Mouse (Mus musculus) layer of hippocampus, postnatal 25 days (tissue): Measurements from ENCODE around the gene Eif2ak1. TPM values are rescaled to one million over a fixed set of nuclear protein-coding genes. Genes with fewer than 3 reads are reported as not detected.
A peak's percentile ranks its signal among the peaks of the same experiment; 100 is the strongest.
"Not testable (repeated sequence)": the region's sequence is repeated elsewhere in the genome, so short reads cannot be mapped to it uniquely, and the experiment has no call there.

Experiments used
- DNase-seq, 2 experiments: peaks; one replicate each; pipeline ENCODE4 v3.0.0; 2022; ENCODE audit warnings: mixed read lengths in 2 of 2, low spot score in 1 of 2; ENCODE audit errors: extremely low spot score in 1 of 2
- total RNA-seq, 2 experiments: library from RNA; stranded (reverse); gene quantifications; 2 replicates each; pipeline ENCODE4 v1.2.3; 2021

Gene Eif2ak1
- total RNA-seq = 10 to 100 TPM; 41.3 to 41.7 TPM

- DNase-seq = peak; percentile 80 to 84
Measured at GRCm38 (mm10) chr5:143817116-143817930, at the start of gene Eif2ak1. Gene Eif2ak1, plus strand, starts transcription at chr5:143817788.

- DNase-seq = no peak
Measured at GRCm38 (mm10) chr5:143781951-143782350, 35.6 kb upstream of the Eif2ak1 start.

GRCm38 (mm10) chr5:143785391-143785790, 32.2 kb upstream of the Eif2ak1 start:
- no peak for DNase-seq

DNA sequence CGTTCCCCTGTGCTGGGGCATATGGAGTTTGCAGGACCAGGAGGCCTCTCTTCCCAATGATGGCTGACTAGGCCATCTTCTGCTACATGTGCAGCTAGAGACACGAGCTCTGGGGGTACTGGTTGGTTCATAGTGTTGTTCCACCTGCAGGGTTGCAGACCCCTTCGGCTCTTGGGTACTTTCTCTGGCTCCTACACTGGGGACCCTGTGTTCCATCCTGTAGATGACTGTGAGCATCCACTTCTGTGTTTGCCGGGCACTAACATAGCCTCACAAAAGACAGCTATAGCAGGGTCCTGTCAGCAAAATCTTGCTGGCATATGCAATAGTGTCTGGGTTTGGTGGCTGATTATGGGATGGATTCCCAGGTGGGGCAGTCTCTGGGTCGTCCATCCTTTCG, 16.4 kb upstream of the Eif2ak1 start:
- DNase-seq = not testable (repeated sequence)

- DNase-seq = no peak
Measured at GRCm38 (mm10) chr5:143804056-143804765, 13.4 kb upstream of the Eif2ak1 start.

DNA sequence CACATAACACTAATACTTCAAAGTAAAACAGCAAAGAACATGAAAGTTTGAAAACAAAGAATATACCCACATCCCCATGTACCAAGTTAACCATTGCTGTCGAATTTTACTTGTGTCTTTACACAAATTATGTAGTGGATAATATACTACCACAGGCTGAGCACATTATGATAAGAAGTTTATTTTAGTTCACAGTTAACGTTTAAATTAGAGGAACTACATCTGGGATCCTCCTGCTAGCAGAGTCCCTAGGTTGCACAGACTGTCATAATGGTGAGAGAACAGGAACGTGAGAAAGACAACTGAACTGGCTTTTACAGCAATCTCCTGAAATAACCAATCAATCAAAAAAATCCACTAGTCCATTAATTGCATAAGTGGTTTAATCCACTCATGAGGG, 10.3 kb upstream of the Eif2ak1 start:
- no peak for DNase-seq

DNA sequence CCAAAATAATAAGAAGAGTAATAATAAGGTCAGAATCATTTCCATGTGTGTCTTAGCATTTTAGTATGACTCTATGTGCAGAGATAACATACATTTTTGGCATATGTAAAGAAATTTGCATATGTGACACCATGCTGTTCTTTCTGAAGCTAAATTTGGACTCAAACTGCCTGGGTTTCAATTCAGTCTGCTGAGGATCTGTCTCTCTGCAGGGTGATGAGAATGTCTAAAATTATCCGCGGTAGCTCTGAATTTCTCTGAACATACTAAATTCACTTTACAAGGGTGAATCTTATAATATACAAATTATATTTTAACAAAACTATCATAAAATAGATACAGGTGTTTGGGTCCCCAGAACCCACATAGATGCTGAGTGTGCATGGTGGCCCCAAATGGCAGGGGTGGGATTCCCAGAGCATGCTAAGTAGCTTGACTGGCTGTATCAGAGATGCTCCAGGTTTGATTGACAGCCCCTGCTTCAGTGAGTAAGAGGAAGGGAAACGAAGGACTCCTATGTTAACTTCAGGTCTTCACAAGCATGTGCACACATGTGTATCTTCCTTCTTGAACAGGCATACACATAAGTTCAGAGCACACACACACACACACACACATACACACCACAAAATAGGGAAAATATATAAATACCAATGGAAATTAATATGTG, 8.0 kb upstream of the Eif2ak1 start:
- DNase-seq = no peak

DNA sequence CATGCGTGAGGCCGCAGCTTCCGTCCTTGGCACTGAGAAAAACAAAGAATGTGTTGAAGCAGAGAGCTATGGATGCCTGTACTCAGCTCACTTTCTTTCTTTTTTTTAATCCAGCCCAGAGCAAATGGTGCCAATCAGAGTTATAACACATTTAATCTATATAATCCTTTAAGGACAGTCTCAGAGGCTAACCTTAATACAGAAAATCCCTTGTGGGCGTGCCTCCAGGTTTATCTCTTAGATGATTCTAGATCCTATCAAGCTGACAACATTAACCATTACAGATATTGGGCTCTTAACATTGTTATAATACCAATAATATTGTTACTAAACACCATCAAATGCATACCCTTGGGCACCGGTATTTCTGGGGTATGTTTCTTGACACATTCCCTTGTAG, 5.9 kb upstream of the Eif2ak1 start:
- no peak for DNase-seq

- DNase-seq = no peak
Measured at GRCm38 (mm10) chr5:143814626-143815025, 3.0 kb upstream of the Eif2ak1 start.

DNA sequence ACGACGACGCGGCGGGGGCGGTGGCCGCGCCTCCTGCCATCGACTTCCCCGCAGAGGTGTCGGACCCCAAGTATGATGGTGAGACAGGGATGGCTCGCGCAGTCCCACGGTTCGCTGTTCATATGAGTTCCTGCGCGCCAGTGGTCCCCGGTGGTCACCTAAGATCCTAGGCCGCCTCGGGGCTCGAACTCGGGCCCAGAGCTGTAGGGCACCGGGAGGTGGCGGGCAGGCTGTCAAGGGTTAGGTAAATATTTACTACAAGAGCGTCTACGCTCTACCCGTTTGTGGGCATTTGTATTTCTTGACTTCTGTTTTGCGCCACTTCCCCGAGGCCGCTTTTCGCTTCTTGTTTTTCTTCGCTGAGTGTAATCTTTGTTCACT, 333 bp downstream of the Eif2ak1 start:
- DNase-seq = no peak

GRCm38 (mm10) chr5:143818461-143818860, 873 bp downstream of the Eif2ak1 start:
- no peak for DNase-seq

DNA sequence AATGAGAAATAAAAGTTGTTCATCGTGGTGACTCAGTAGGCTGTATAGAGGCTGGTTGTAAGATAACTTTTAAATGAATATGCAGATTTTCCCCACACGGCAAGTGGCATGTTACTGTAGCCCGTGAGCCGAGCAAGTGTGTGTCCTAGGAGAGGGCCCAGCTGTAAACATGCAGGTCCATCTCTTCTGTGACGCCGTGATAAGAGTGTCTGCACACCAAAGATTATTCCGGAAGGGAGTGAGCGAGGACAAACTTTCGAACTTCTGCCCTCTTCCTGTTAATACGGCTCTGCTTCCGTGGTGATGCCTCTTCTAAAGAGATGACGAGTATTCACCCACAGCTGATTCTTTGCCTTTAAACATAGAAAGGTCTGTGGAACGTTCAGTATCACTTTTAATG, 1.4 kb downstream of the Eif2ak1 start:
- no peak for DNase-seq

DNA sequence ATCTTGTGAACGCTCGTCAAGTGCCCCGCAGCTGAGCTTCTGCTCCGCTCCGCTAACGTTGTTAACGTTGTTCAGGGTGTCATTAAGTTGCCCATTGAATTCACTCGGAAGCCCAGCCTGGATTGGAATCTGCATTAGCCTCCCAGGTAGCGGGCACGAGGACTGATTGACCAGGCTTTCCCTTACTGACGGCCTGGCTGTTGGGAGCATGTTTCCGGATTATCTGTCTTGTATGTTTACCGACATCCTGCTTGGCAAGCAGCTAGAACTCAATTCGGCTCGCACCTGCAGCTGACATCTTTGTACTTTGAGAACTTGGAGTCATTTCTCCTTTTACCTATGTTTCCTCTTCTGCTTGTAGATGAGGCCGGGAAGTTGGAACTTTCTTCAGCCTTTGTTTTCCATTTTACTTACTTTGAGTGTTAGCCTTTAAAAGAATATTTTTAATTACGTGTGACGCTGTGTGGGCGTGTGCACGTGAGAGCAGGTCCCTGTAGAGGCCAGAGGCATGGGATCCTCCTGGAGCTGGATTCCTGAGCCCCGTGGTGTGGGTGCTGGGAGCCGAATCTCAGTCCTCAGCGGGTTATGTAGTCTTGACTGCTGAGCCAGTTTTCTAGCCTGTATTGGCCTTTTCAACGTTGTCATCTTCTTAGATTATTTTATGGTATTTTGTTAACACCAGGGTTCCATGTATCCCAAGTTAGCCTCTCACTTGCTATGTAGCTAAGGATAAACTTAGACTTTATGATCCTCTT, 2.5 kb downstream of the Eif2ak1 start:
- DNase-seq = no peak

DNA sequence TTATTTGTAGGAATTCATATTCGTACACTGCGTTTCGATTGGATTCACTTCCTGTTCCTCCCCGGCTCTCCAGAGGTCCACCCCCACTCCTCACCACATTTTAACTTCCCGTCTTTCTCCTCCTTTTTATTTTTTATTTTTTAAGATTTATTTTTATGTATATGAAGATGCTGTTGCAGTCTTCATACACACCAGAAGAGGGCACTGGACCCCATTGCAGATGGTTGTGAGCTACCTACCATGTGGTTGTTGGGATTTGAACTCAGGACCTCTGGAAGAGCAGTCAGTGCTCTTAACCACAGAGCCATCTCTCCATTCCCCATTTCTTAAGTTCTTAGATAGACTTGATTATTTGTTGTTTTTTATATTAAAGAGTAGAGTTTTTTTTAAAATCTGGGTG, 3.2 kb downstream of the Eif2ak1 start:
- DNase-seq = no peak

DNA sequence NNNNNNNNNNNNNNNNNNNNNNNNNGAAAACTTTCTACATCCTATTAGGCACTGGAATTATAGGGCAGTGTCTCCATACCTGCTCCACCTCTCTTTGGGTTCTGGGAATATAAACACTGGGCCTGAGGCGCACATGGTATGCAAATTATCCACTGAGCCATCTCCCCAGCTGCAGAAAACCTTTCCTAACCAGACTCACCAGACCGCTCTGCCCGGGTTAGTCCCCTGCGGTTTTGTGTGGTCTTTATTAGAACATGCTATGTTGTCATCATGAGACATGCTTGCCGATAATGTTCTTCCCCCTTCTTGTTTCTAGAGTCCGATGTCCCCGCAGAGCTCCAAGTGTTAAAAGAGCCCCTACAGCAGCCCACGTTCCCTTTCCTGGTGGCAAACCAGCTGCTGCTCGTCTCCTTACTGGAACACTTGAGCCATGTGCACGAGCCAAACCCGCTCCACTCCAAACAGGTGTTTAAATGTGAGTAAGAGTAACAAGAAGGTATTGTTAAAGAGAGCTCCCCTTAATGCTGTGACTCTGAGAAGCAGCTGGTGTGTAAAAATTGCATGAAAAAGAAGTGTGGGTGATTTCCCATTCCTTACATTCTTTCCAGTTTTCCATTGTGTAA, 54.1 kb downstream of the Eif2ak1 start:
- DNase-seq = no peak

- DNase-seq = no peak
Measured at GRCm38 (mm10) chr5:143874571-143874970, 57.0 kb downstream of the Eif2ak1 start.

DNA sequence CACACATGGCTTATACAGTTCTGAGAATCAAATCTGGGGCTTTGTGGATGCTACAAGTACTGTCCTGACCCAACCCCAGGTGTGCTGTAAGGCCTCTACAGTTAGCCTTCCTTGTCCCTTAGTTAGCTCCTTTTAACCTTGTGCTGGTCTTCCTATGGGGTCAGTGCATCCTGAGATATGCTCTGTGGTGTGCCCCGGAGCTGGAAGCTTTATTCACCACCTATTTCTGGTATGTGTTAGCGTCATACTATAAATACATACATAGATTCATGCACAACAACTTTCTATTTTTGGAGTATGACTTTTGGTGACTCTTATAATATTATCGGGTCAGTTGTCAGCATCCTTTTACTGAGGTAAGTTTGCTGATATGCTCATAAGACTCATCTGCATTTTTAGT, 67.7 kb downstream of the Eif2ak1 start:
- DNase-seq = no peak

GRCm38 (mm10) chr5:143890741-143891140, 73.2 kb downstream of the Eif2ak1 start:
- DNase-seq = no peak

- no peak for DNase-seq
Measured at GRCm38 (mm10) chr5:143892255-143892886, 74.8 kb downstream of the Eif2ak1 start.

GRCm38 (mm10) chr5:143893396-143893795, 75.8 kb downstream of the Eif2ak1 start:
- DNase-seq = no peak
